Mouse (Mus musculus) T-cell, adult 2 months (primary cell): Measurements from ENCODE around the gene Glipr2.

Source experiments
- DNase-seq: peaks from one replicate; pipeline ENCODE4 v3.0.0; 2022; ENCODE audit warnings: low spot score

The Glipr2 gene

GRCm38 (mm10) chr4:43970393-43971330, 13.5 kb downstream of the Glipr2 start:
- DNase-seq = peak; percentile 53

DNA sequence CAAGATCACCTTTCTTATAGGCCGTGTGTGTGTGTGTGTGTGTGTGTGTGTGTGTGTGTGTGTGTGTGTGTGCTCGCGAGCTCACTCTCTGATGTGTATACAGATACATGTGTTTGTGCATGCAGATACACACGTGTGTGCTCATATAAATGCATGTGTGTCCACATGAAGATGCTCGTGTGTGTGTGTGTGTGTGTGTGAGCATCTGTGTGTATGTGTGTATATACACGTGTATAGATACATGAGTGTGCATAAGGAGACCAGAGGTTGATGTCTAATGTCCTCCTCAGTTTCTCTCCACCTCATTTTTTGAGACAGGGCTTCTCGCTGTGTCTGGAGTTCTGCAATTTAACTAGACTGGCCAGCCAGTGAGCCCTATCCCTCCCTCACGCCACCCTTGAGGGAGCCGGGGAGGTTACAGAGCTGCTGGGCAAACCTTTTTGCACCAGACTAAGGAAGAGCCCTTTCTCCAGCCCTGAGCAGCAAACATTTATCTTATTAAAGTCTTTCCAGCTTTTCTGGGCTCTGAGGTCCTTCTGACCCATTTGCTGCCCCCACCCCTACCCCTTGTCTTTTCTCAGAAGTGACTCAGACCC, 14.4 kb downstream of the Glipr2 start:
- no peak for DNase-seq

GRCm38 (mm10) chr4:43972137-43972591, 15.0 kb downstream of the Glipr2 start:
- DNase-seq = peak; percentile 60

DNA sequence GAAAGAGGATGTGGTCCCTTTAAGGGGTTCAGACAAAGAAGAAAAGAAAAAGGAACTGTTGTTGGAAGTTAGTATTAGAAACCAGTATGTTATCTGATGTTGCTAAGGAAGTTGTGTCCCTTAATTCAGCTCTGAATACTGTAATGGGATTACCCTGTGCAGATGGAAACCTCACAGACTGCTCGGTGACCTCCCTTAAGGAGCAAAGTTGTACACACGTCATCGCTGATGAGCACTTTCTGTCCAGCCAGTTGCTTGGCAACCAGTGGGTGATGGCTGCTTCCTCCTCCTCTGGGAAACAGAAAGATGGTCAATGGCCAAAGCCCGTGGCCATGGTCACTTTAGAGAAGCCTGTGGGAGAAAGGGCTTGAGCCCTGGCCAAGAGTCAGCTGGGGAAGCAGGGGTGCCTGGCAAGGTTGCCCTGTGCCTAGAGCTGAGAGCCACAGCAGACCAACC, 16.4 kb downstream of the Glipr2 start:
- DNase-seq = peak; percentile 47

DNA sequence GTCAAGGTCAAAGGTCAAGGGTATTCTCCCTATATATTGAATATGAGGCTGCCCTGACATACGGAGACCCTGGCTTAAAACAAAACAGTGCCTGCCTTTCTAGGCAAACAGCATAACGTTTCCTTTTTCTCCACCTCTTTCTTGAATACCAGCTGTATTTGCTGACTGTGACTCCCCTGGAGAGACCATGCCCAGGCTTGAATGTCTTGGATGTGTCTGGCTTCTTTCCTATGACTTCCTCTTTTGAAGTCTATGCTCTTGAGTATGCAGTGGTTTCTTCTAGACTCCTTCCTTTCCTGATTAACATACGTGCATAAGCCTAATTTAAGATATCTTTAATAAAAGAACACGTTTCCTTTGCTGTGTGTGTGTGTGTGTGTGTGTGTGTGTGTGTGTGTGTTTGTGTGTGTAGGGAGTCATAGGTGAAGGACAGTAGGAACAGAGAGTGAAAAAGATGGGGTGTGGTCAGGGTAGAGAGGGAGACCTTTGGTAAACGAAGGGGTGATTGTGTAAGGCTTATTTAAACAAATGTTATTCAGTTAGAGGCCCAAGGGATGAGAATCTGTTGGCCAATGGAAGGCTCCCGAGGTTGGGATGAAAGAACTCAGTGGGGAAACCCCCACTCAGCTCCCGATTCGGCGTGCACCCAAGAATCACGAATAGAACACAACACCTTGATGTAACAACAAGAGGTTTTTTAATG, 17.9 kb downstream of the Glipr2 start:
- DNase-seq = no peak

GRCm38 (mm10) chr4:43976223-43976740, 19.1 kb downstream of the Glipr2 start:
- no peak for DNase-seq

DNA sequence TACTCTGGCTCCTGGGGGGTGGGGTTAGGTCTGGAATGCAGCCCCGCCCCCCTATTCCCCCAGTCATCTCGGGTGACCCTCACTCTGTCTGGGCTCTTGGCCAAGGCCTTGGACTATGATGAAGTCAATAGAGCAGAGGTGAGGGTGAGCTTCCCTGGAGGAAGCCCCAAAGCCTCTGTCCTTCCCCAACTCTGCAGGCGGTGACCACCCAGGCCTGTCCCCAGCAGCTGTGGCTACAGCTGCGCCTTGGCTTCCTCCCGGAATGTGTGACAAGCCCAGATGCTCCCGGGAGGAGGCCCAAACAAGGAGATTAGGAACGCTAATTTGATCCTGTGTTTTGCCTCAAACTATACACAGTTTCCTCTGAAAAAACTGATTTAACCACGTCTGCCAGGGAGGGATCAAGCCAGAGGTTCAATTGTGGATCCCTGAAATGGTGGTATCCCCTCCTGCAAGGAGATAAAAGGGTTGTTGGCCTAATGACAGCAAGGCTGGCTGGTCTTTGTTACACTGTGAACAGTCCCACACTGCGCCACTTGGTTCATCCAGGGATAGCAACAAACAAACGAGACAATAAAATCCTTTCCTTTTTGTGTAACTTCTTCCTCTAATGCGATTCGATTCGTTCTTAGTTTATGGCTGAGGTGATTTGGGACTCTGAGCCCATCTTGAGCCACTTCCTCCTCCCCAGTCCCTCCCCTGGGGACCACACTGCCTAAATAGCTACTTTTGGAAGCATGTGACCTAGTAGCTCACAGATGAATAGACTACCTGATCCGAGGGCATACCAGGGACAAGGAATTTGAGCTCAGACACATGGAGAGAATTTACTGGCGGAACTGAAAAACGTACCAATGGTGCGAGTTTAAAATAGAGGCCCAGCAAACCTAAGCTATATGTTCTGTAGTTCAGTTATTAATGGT, 21.6 kb downstream of the Glipr2 start:
- no peak for DNase-seq

GRCm38 (mm10) chr4:43979746-43980145, 22.5 kb downstream of the Glipr2 start:
- no peak for DNase-seq

- DNase-seq = no peak
Observed at GRCm38 (mm10) chr4:43980236-43980635, 23.0 kb downstream of the Glipr2 start.

DNA sequence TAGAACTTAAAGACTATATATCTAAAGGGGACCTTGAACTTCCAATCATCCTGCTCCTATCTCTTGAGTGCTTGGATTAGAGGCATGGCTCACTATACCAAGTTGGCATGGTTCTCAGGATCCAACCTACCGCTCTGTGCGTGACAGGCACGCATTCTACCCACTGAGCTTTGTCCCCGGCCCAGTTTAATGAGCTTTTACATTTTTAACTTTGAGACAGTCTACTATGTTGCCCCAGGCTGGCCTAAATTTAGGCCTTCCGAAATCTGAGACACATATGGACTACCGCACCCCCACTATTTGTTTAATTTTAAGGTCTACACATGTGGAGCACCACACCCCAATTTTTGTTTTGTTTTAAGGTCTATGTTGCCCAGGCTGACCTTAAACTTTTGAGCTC, 23.6 kb downstream of the Glipr2 start:
- DNase-seq = no peak

GRCm38 (mm10) chr4:43981251-43981650, 24.1 kb downstream of the Glipr2 start:
- DNase-seq = no peak

DNA sequence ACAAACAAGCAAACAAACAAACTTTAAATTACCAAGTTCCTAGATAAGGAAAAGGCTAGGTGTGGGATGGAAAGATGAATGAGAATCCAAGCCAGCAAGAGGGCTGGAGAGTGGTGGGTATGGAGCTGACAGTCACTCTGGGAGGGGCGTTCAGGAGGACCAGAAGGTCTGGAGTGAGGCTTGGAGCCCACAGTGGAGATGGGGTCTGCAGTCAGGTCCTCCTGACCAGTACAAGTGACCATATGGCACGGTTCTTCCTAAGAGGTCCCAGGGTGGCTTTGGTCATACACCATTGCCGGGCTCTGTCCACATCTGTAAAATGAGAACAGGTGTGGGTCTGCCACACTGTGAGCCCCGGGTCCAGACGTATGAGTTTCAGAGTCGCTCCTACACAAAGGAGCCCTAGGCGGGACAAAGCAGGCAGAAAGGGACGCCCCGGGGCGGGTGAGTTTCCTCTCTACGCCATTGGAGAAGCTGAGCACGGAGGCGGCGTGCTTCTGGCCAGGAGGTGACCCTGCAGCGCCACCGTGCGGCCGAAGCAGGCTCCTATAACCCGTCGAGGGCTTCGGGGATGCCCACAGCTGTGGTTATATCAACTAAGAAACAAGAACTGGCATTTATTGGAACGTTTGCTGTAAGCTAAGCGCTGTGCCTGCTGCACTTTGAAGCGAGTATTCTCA, 25.0 kb downstream of the Glipr2 start:
- peak; percentile 94 for DNase-seq

DNA sequence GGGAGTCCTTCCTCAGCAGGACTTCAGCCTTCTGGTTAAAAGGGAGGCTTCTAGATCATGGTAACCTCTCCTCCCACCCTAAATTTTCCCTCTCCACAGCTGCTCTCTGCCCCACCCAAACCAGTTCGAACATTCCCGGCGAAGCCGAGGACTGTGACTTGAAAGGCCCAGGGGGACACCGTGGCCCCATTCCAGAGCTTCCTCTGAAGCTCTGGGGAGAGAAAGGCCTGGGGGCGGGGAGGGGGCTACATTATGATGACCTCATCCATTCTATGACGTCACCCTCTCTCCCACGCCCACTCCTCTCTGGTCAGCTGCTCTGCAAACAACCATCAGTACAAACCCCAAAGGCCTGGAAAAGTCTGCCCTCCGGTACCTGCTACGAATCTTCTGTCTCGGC, 26.0 kb downstream of the Glipr2 start, which contains the start of gene Ccin:
Ccin (plus strand) TSS at position 303 of the 400 bp plus-strand sequence.
- no peak for DNase-seq

DNA sequence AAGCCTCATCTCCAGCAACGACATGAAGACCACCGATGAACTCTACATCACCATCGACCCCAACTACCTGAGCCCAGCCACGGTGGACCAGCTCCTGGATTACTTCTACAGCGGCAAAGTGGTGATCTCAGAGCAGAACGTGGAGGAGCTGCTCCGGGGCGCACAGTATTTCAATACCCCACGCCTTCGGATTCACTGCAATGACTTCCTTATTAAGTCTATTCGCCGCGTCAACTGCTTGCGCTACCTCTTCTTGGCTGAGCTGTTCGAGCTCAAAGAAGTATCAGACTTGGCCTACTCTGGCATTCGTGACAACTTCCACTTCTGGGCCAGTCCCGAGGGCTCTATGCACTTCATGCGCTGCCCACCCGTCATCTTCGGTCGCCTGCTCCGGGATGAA, 26.6 kb downstream of the Glipr2 start:
- no peak for DNase-seq

DNA sequence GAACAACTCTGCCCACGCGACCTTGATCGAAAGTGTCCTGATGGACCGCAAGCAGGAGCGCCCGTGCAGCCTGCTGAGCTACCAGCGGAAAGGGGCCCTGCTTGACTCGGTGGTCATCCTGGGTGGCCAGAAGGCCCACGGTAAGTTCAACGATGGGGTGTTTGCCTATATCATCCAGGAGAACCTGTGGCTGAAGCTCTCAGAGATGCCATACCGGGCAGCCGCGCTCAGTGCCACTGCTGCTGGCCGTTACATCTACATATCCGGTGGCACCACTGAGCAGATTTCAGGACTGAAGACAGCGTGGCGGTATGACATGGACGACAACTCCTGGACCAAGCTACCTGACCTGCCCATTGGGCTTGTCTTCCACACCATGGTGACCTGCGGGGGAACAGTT, 27.1 kb downstream of the Glipr2 start:
- DNase-seq = no peak

- no peak for DNase-seq
Observed at GRCm38 (mm10) chr4:43988976-43989375, 31.8 kb downstream of the Glipr2 start.

DNA sequence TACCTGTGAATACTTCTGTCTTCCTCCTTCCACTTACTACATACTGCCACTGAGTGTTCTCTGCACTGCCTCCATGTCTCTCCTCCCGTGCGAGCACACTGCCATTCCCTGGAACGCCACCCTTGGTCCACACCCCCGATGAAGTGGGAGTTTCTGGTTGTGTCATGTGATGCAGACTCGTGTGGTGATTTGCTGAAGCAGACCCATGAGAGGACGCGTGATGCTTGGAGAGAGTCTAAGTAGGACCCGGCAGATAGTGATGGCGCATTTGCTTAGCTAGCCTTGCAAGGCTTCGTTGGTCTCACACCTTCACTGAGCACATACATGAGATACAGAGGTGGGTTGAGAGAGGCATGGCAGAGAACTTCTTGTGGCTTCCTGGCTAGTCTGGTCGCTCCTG, 35.9 kb downstream of the Glipr2 start:
- DNase-seq = no peak

- DNase-seq = no peak
Observed at GRCm38 (mm10) chr4:43994342-43994741, 37.1 kb downstream of the Glipr2 start.

DNA sequence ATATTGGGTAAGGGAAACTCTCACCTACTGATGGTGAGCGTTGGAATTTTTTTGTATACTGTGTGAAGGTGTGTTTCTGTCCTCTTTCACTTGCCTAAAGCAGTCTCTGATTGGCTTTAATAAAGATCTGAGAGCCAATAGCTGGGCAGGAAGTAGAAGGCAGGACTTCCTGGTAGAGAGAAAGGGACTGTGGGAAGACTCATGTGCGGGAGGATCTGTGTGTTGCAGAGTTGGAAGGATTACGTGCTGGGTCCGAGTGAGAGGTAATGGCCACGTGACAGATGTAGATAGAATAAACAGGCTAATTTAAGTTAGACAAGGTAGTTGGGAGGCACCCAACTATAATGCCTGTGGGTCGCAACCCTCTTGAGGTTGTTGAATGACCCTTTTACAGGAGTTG, 46.4 kb downstream of the Glipr2 start:
- no peak for DNase-seq

GRCm38 (mm10) chr4:44004126-44004525, 46.9 kb downstream of the Glipr2 start, which contains the start of gene Clta:
TSS of gene Clta (plus strand) at chr4:44004452.
- DNase-seq = no peak
